Mouse (Mus musculus): ENCODE data around the gene Arhgap42.

Arhgap42 gene

DNA sequence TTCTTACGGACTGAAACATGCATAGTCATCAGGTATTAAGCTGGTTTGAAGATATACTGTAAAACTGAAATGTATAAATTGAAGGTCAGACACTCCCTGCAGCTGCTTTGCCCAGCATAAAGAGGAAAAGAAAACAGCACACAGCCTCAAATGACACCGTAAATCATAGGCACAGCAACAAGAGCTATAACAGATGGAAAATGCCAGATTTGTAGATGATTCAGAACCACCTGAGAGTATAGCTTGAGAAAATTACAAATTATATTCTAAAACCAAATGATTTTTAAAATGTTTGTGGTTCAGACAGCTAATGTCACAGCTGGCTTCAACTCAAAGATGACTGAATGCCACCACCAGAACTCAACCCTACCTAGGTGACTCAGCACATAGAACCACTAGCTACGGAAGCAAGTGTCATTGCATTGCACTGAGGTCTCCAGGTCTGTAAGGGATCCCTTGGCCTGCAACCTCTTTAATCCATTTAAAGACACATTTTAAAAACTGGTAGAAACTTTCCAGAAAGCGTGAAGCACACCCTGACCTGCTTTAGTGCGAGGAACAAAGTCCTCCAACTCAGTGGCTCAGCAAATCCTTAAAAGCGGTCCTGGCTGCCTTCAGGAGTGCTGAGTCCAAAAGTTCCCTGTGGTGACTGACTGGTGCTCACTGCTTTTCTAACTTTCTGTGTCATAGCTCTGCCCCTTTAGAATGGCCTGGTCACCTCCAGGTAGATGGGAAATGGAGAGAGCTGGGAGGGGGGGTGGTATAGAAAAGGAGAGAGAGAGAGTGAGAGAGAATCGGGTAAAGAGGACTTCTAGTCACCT lies 94.4 kb downstream of the Arhgap42 start:
- in situ Hi-C loops (cut with MboI, MseI) = no loop called here

DNA sequence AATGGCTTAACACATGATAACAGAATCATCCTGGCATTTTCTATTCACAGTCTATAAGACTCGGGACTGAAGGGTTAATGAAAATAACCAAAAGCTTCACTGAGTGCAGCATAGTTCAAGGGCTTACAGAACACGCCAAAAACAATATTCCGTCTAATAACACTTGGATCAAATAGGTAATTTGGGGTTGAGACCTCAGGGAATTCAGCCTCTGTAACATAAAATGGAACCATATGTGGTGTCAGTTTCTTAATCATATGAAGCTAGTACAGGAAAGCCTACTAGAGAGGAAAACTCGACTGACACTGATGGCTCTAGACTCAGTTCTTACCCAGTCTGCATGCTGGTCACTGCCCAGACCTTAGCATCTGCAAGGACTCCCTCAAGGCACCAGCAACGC lies 95.8 kb downstream of the Arhgap42 start:
- in situ Hi-C loops (cut with MboI, MseI) = no loop called here

DNA sequence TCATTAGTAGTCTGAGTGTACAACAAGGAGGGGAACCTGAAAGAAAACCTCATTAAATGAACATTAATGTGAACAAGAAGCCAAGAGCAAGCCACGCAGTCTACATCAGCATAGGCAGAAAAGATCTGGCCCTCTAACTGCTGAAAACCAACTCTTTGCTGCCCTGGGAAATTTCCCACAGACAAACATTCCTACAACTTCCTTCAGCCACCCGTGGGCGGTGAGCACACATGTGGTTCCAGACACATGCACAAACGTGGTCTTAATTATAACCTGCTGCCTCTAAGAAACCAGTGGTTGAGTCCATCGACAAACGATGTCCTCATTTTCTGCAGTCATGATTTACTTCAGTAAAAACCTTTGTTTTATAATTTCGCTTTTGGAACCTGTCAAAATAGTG lies 96.3 kb downstream of the Arhgap42 start:
- in situ Hi-C loops (cut with MboI, MseI) = no loop called here

DNA sequence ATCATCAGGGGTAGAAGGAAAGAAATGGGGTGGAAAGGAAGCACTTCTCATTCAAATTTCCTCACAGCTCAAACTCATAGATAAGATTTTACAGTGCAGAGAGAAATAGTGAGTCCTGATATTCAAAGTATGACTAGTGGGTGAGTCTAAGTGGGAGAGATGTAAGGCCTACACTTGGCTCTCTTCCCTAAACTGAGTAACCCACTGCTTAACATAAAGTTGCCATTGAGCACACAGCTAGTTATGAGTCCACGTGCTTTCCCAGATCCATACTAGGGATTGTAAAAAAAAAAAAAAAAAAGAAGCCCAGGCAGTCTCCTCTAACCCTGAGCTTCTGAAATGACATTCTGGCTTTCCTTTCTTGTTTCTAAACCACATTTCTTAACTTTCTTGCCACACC lies 96.8 kb downstream of the Arhgap42 start:
- in situ Hi-C loops (cut with MboI, MseI) = no loop called here

DNA sequence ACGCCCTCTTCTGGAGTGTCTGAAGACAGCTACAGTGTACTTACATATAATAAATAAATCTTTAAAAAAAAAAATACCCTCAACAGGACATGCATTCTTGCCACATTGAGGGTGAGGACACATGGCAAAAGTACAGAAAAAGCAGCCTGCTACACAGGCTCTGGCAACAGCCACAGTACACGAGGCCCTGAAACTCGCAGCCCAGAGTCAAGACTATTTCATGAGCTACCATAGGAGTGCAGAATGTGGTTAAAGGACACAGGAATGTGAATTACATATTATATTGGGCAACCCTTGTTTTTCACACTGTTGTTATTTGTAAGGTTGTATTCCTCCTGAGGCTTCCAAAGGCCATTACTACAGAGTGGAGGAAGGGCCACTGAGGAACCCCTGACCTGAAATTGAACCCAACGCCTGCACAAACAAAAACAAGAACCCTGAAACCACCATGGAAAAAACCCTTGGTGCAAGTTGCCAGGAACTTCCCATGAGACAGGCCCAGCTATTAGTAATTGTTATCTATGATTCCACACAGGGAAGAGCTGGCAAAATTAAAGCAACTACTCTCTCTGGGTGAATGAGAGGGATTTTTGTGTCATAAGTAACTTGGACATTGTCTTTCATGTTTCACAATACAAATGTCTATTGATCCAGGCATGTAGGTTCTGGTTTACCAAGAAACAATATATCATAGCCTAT lies 109.8 kb downstream of the Arhgap42 start:
- in situ Hi-C loops (cut with MboI, MseI) = no loop called here

DNA sequence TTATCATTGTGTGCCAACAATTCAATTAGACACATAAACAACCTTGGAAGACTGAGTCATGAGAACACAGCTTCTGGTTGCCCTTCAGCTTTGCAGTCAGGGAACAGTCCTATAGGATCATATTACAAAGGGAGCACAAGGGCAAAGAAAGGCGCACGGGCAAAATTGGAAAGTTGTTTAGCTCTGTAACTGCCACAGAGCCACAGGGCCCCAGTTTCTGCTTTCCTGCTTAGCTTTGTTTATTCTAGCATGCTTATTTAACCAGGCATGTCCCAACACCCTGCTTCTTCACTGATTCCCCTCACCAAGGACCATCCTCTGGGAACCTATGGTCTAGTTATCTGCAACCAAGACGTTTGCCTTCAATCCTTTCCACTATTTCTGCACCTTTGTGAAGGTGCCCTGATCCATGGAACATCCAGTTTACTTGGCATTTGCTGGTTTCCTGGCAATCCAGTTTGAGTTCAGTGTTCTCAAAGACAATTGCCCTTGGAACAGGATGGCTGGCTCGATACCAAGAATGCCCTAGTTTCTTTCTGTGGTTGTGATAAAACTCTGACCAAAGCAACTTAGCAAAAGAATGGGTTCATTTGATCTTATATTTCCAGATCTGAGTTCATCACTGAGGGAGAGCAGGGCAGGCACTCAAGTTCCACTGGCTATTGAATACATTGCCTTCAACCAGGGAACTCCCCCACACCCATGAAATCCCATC lies 111.7 kb downstream of the Arhgap42 start:
- in situ Hi-C loops (cut with MboI, MseI) = no loop called here

DNA sequence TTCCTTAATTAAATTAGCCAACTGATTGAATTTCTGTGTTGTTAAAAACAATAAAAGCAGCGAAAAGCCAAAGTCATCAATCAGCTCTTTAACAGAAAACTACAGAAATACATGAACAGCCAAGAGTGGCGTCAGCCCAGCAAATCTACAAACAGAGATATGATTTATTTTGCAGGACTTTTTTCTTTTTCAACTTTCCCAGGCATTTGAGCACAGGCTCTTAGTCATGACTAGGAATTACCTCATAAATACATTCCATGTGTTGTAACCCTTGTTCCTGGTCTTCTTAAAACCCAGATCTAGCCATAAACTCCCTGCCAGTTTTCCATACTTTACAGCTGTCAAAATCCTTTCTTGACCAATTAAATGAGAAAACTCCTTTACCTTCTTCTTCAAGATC lies 114.7 kb downstream of the Arhgap42 start:
- in situ Hi-C loops (cut with MboI, MseI) = no loop called here

DNA sequence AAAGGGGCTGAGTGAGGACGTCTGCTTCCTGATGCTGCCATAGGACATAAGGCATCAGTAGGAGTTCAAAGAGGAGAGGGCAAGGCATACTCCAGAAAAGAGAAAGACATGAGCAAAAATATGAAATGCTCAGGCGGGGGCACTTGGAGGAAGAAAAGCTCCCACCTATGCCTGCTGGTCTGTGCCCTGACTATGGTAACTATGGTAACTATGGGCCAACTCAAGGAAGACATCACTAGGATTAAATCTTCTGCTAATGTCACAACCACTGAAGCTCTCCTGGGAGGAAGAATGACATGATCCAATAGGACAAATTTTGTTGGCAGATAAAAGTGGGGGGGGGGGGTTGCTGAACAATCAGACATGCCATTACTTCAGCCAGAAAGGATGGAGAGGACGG lies 124.6 kb downstream of the Arhgap42 start:
- in situ Hi-C loops (cut with MboI, MseI) = no loop called here

DNA sequence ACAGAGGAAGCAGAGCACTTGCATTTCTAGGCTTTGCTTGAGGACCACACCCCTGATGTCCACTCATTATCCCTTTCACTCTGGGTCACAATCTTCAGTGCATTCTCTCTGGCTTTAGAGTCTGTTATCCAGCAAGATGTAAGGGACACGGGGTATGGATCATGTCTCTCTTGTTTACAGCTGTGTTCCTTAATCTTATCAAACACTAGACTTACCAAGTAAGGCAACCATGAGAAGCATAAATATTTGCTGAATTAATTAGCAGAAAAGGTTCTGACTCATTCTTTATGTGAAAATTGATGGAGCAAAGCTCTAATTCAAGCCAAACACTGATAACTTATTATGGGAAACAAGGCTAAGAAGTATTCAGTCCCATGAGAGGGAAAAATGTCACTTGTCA lies 125.1 kb downstream of the Arhgap42 start:
- in situ Hi-C loops (cut with MboI, MseI) = no loop called here

DNA sequence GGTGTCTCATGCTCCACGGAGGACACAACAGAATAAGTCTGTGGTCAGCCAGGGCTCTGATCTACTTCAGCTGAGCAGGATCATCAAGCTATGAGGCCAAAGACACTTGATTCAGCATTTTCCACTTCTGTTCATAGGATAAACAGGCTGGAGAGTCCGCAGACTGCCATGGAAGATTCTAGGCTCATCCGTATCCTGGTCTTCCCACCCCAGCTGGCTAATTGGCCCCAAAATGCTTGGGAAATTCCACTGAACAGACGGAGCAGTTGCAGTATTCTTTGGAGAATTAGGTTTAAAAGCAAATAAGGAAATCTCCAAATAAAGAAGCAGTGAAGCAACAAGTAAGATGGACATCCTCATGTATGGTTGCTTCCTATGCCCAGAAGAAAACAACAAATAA lies 126.0 kb downstream of the Arhgap42 start:
- in situ Hi-C loops (cut with MboI, MseI) = no loop called here

DNA sequence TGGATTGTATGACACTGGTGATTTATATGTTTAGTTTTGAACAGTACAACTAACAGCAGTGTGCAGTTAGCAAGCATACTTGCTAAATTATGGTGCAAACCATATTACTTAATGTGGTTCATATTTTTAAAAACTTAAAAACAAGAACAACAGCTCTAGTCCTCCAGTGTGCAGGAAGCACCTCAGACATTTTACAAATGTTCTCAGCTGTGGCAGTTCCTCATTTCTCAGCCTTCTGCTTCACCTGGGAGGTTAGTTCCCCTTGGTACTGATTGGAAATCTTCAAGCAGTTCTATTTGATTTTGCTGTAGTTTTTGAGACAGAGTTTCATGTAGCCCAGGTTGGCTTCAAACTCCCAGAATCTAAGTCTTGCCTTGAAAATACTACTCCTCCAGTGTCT lies 131.2 kb downstream of the Arhgap42 start:
- in situ Hi-C loops (cut with MboI, MseI) = no loop called here

DNA sequence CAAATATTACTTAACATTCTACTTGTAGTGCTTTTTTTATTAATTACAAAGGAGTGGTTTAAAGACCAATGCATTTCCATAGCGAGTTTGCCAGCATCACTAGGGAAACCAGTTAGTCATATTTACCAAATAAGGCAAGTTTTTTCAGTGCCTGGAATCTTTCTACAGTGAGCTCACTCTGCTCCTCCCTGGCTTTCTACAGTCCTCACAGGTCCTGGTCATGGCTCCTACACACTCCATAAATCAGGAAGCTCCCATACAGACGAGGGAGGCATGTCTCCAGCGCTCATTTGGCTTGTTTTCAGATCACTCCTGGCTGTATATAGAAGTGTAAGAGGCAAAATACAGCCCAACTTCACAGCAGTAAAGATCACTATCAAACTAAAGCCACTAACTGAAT lies 134.1 kb downstream of the Arhgap42 start:
- in situ Hi-C loops (cut with MboI, MseI) = no loop called here

DNA sequence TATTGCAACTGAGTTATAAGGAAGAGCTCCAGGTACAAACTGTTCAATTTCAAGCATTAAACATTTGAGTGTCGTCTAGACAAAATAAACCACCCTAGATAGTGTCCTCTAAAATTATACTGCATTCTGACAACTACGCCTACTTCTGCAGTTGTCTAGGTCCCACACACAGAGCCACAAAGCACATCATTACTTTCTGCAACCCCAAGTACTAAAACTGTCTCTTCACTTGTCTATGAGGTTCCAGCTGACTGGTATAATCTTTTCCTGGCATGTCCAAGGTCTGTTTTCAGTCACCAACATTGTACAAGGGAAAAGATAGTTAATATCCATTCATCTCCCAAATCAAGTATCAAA lies 136.8 kb downstream of the Arhgap42 start:
- in situ Hi-C loops (cut with MboI, MseI) = no loop called here

DNA sequence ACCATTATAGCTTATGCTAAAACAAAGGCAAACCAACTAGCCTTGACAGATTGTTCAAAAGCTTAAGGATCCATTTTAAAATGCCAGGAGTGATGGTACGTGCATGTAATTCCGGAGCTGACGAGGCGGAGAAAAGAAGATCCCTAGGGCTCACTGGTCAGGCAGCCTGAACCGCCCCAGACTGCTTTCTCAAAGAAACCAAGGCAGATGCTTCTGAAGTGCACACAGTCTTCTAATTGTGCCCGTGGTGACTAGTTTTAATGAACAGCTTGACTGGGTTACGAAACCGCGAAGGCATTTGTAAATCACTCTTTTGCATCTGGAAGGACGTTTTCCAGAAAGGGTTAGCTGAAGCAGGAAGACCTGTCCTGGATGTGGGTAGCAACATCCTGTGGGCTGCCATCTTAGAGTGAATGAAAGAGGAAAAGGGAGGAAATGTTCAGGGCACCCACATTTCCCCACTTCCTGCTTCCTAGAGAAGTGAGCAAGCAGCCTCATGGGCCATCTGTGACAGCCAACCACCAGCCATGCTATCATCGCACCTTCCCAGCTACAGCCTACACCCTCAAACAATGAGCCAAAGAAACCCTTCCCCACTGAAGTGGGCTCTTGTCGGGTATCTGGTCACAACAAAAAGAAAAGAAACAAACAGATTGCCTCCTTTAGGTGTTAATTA lies 137.3 kb downstream of the Arhgap42 start:
- in situ Hi-C loops (cut with MboI, MseI) = no loop called here

DNA sequence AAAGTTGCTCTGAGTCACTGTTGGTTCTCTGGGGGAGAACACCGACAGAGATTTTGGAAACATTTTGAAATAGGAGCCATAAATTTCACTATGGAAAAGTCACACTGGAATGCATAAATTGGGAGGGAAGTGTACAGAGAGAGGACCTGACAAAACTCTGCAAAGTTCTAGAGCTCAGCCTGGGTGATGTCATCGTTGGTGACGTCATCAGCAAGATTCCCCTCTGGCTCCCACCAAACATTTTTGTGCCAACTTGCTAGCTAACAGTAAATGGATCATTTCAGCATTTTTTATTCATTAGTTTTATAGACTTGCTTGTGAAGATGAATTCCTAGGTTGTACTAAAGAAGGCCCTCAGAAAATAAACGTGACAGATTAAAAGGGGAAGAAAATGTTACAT lies 137.8 kb downstream of the Arhgap42 start:
- in situ Hi-C loops (cut with MboI, MseI) = no loop called here

DNA sequence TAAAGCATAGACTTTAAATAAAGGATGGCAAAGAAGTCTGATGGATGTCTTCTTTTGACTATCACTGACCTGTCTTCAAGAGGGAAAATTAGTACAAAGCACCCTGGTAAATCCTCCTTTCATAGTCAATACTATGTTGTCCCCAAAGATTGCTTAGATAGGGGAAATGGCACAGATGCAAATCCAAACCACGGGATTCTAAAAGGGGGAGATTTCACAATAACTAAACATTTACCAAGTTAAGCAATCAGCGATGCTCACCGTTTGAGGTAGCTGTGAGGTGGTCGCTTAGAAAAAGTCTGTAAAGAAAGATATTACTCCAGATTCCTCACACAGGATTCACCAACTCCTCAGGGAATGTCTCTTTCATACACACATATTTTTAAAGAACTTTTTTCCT lies 141.1 kb downstream of the Arhgap42 start:
- in situ Hi-C loops (cut with MboI, MseI) = no loop called here

DNA sequence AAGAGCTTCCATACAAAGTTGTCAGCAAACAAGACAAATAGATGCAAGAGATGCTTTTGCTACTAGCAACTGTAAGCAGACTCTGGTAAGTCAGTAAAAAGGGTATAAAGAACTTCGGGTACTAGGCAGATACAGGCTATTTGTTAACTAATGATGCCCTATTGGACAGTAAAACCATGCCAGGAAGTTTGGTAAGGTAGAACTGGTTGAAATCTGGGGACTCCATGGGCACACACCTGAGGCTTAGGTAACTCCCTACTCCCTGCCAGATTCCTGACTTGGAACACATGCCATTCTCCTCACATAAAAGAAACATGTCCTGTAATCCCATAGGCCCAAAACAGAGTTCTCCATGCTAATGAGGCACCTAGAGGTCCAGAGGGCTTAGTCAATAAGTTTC lies 142.1 kb downstream of the Arhgap42 start:
- in situ Hi-C loops (cut with MboI, MseI) = no loop called here

DNA sequence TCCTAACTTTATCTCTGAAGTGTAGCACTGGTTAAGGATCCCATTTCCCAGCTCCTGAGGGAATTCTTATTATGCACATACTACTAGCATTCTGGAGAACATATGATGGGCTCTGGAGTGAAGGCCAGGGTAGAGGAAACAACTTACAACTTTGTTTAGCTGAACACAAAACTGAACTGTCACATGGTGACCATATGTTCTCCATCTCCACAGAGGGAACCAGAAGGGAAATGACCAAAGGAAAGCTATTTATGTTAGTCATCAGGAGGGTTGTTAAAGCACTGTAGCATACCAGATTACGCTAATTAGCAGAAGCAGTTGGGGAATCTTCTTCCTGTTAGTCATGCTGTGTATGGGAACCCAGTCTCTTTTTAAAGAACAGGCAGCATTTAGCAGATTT lies 145.8 kb downstream of the Arhgap42 start:
- in situ Hi-C loops (cut with MboI, MseI) = no loop called here

DNA sequence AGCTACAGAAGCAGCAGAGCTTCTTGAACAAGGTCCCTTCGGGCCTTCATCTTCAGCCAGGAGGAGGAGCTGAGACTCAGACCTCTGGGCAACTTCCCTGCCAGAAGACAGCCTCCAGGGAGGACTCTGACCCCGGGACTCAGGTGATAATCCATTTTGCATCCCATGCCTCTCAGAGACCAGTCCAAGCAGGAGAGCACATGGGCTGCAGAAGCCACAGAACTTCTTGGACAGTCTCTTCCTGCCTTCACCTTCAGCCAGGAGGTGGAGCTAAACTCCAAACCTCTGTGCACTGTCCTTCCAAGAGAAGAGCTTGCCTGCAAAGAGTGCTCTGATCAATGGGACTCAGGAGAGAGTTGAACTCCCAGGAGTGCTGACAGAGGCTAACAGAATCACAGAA lies 155.5 kb downstream of the Arhgap42 start:
- in situ Hi-C loops (cut with MboI, MseI) = no loop called here

DNA sequence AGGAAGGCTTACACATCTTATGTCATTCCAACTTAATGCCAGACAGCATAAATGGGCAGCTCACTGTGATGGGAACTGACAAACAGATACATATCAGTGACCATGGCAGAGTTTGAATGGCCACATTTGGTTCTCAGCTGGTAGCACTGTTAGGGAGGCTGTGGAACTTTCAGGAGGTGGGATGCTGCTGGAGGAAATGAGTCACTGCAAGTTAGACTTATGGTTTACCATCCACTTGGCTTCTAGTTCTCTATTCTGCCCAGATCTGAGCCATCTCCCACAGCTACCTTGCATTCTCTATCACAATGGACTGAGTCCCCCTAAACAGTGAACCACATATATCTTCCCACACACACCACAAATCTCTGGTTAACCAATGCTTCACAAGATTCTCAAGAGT lies 186.0 kb downstream of the Arhgap42 start:
- in situ Hi-C loops (cut with MboI, MseI) = loop anchor here (5.0 kb wide), 1 partner anchor 324 kb away; no protein-coding TSS in a partner anchor

DNA sequence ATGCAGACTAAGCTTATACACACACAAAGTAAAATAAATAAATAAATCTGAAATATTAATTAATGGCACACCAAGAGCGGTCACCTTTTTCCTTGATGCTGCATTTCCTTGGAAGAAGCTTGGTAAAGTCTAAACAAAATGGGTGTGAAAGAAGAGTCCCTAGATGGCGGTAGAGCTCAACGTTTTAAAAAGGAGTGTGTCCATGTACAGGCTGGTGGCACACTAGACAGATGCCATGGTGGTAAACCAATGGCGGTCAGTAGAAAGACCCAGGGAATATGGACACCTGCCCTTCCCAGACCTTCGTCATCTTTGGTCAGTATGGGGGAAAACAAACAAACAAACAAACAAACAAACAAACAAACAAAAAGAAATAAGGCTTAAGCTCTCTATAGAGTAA lies 187.7 kb downstream of the Arhgap42 start:
- in situ Hi-C loops (cut with MboI, MseI) = loop anchor here (5.0 kb wide), 1 partner anchor 326 kb away; no protein-coding TSS in a partner anchor

DNA sequence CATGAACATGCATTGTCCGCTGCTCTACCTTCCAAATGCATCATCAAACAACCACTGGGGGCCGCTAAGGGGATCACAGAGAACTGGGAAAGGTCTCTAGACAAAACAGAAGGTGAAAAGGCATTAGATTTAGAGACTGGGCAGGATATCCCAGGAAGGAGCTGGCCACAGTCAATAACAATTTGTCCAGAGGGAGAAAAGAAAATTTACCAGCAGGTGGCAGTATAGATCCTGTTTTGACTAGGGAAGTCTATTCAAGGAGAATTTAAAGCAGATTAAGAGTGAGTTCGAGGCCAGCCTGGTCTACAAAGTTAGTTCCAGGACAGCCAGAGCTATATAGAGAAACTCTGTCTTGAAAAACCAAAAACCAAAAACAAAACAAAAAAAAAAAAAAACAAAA lies 189.7 kb downstream of the Arhgap42 start:
- in situ Hi-C loops (cut with MboI, MseI) = no loop called here
